Mouse (Mus musculus) limb, embryonic 13.5 days (tissue): ENCODE measurements at regions not wholly inside any gene's neighbourhood (a gene's known extent, or its start where the extent isn't known, plus 50 kb on each side); places are given as distances from the start of the nearest gene placed in this dataset.
"Not testable (repeated sequence)": the region's sequence is repeated elsewhere in the genome, so short reads cannot be mapped to it uniquely, and the experiment has no call there.

ENCODE experiments used
- ATAC-seq: fragments of 200-750 bp; cut with Nextera tagmentation; 2 replicates; pipeline ENCODE4 v1.8.0; 2017; ENCODE audit warnings: low read depth, moderate number of reproducible peaks, moderate TSS enrichment; ENCODE audit not compliant: low FRiP score
- H3K27ac ChIP-seq: fragments of 300-500 bp; sonication (generic); 2 replicates; pipeline ENCODE4 v1.5.1; 2015; ENCODE audit warnings: inconsistent platforms, mild to moderate bottlenecking, moderate library complexity
- H3K27me3 ChIP-seq: fragments of 300-500 bp; sonication (generic); 2 replicates; pipeline ENCODE4 v1.6.1; 2015; ENCODE audit warnings: mild to moderate bottlenecking, inconsistent platforms
- H3K36me3 ChIP-seq: fragments of 300-500 bp; sonication (generic); 2 replicates; pipeline ENCODE4 v1.6.1; 2015; ENCODE audit warnings: inconsistent platforms, mild to moderate bottlenecking, moderate library complexity
- H3K4me1 ChIP-seq: fragments of 300-500 bp; sonication (generic); 2 replicates; pipeline ENCODE4 v1.6.1; 2015; ENCODE audit warnings: inconsistent platforms
- H3K4me2 ChIP-seq: fragments of 300-500 bp; sonication (generic); replicated peaks from 2 replicates; pipeline ENCODE4 v1.6.1; 2015; ENCODE audit warnings: inconsistent platforms, mild to moderate bottlenecking, moderate library complexity
- H3K4me3 ChIP-seq: fragments of 300-500 bp; sonication (generic); 2 replicates; pipeline ENCODE4 v1.5.1; 2015; ENCODE audit warnings: moderate library complexity, mild to moderate bottlenecking, inconsistent platforms
- H3K9ac ChIP-seq: fragments of 300-500 bp; sonication (generic); 2 replicates; pipeline ENCODE4 v1.6.1; 2015; ENCODE audit warnings: mild to moderate bottlenecking, inconsistent platforms
- H3K9me3 ChIP-seq: fragments of 300-500 bp; sonication (generic); 2 replicates; pipeline ENCODE4 v1.6.1; 2016; ENCODE audit warnings: inconsistent platforms
- WGBS: fragments of 180-500 bp; shearing (Covaris S2); methylation state at CpG from one replicate; pipeline ENCODE4 v1.1.7; 2015; 5-methylcytosine and 5-hydroxymethylcytosine counted together

- no peak overlapping the region for H3K4me3 ChIP-seq
- no peak for ATAC-seq
- H3K4me2 ChIP-seq = no peak overlapping the region
- peaks cover 7% of the 10 kb centered on the region; the same call in 1 of the 2 replicates for H3K9me3 ChIP-seq
- no peaks in the 10 kb centered on the region; the same call in 1 of the 2 replicates for H3K27me3 ChIP-seq
- 60% methylated on average over 7 of the region's 7 CpGs for WGBS
- H3K36me3 ChIP-seq = no peaks in the 10 kb centered on the region
- no peak overlapping the region; the same call in 1 of the 2 replicates for H3K27ac ChIP-seq
- peaks cover 38% of the 10 kb centered on the region for H3K4me1 ChIP-seq
- no peak overlapping the region for H3K9ac ChIP-seq
Measured at GRCm38 (mm10) chr5:148691486-148691885, 138.9 kb upstream of the Ubl3 start.

GRCm38 (mm10) chr5:148690823-148691197 is 138.2 kb upstream of the Ubl3 start:
- Histone ChIP-seq H3K27me3 (no peaks in the 10 kb centered on the region; the same call in 1 of the 2 replicates), H3K4me3 (no peak overlapping the region), H3K4me2 (no peak overlapping the region), H3K9ac (no peak overlapping the region; the same call in 1 of the 2 replicates), H3K27ac (no peak overlapping the region; the same call in 1 of the 2 replicates), H3K36me3 (no peaks in the 10 kb centered on the region), H3K4me1 (peaks cover 38% of the 10 kb centered on the region), H3K9me3 (peaks cover 7% of the 10 kb centered on the region; the same call in 1 of the 2 replicates)
- ATAC-seq = no peak
- 60% methylated on average over 7 of the region's 8 CpGs for WGBS

GRCm38 (mm10) chr5:148690158-148690822 is 137.7 kb upstream of the Ubl3 start:
- 62% methylated on average over 7 of the region's 7 CpGs for WGBS
- no peak overlapping the region for H3K4me2 ChIP-seq
- H3K9me3 ChIP-seq = peaks cover 10% of the 10 kb centered on the region; the same call in 1 of the 2 replicates
- peaks cover 38% of the 10 kb centered on the region for H3K4me1 ChIP-seq
- no peaks in the 10 kb centered on the region; the same call in 1 of the 2 replicates for H3K27me3 ChIP-seq
- no peak overlapping the region for H3K27ac ChIP-seq
- no peak overlapping the region for H3K4me3 ChIP-seq
- no peak overlapping the region for H3K9ac ChIP-seq
- no peak for ATAC-seq
- no peaks in the 10 kb centered on the region for H3K36me3 ChIP-seq

- H3K9ac ChIP-seq = no peak overlapping the region
- WGBS = 89% methylated on average over 9 of the region's 9 CpGs
- no peaks in the 10 kb centered on the region for H3K36me3 ChIP-seq
- H3K27ac ChIP-seq = no peak overlapping the region
- peaks cover 8% of the 10 kb centered on the region; the same call in 1 of the 2 replicates for H3K9me3 ChIP-seq
- H3K4me2 ChIP-seq = no peak overlapping the region
- H3K27me3 ChIP-seq = no peaks in the 10 kb centered on the region; the same call in 1 of the 2 replicates
- peaks cover 35% of the 10 kb centered on the region for H3K4me1 ChIP-seq
- no peak for ATAC-seq
- H3K4me3 ChIP-seq = no peak overlapping the region
Measured at GRCm38 (mm10) chr5:148689297-148689696, 136.7 kb upstream of the Ubl3 start.

- H3K27me3 ChIP-seq = no peaks in the 10 kb centered on the region; the same call in 1 of the 2 replicates
- no peaks in the 10 kb centered on the region for H3K36me3 ChIP-seq
- no peak for ATAC-seq
- H3K9ac ChIP-seq = no peak overlapping the region
- no peak overlapping the region for H3K27ac ChIP-seq
- H3K9me3 ChIP-seq = peaks cover 8% of the 10 kb centered on the region; the same call in 1 of the 2 replicates
- peaks cover 30% of the 10 kb centered on the region for H3K4me1 ChIP-seq
- 0 out of 2 replicates have a peak overlapping the region, but pooled peaks have one; percentile 3 for H3K4me2 ChIP-seq
- no peak overlapping the region for H3K4me3 ChIP-seq
- 48% methylated on average over 8 of the region's 8 CpGs for WGBS
Measured at GRCm38 (mm10) chr5:148688501-148688900, 135.9 kb upstream of the Ubl3 start.

- Histone ChIP-seq H3K4me3 (no peak overlapping the region), H3K4me1 (peaks cover 30% of the 10 kb centered on the region), H3K4me2 (no peak overlapping the region), H3K27ac (no peak overlapping the region), H3K9me3 (peaks cover 8% of the 10 kb centered on the region; the same call in 1 of the 2 replicates), H3K27me3 (no peaks in the 10 kb centered on the region; the same call in 1 of the 2 replicates), H3K36me3 (no peaks in the 10 kb centered on the region), H3K9ac (no peak overlapping the region)
- WGBS = 46% methylated on average over 3 of the region's 3 CpGs
- ATAC-seq = no peak
Measured at GRCm38 (mm10) chr5:148687827-148688226, 135.2 kb upstream of the Ubl3 start.

- Histone ChIP-seq H3K27ac (no peak overlapping the region), H3K9ac (no peak overlapping the region), H3K9me3 (peaks cover 8% of the 10 kb centered on the region; the same call in 1 of the 2 replicates), H3K4me2 (no peak overlapping the region), H3K27me3 (no peaks in the 10 kb centered on the region), H3K4me3 (no peak overlapping the region), H3K36me3 (no peaks in the 10 kb centered on the region), H3K4me1 (peaks cover 18% of the 10 kb centered on the region)
- 42% methylated on average over 11 of the region's 11 CpGs for WGBS
- no peak for ATAC-seq
Measured at GRCm38 (mm10) chr5:148684216-148684615, 131.6 kb upstream of the Ubl3 start.

GRCm38 (mm10) chr5:148682553-148682952 is 130.0 kb upstream of the Ubl3 start:
- Histone ChIP-seq H3K4me1 (peaks cover 1% of the 10 kb centered on the region), H3K9me3 (peaks cover 8% of the 10 kb centered on the region; the same call in 1 of the 2 replicates), H3K36me3 (no peaks in the 10 kb centered on the region), H3K4me3 (no peak overlapping the region), H3K27me3 (no peaks in the 10 kb centered on the region), H3K9ac (no peak overlapping the region), H3K4me2 (no peak overlapping the region), H3K27ac (no peak overlapping the region)
- WGBS = 94% methylated on average over 6 of the region's 6 CpGs
- ATAC-seq = no peak

- Histone ChIP-seq H3K27me3 (no peaks in the 10 kb centered on the region), H3K4me3 (no peak overlapping the region), H3K4me2 (no peak overlapping the region), H3K9ac (no peak overlapping the region), H3K36me3 (no peaks in the 10 kb centered on the region), H3K9me3 (peaks cover 6% of the 10 kb centered on the region; the same call in 1 of the 2 replicates), H3K4me1 (no peaks in the 10 kb centered on the region), H3K27ac (no peak overlapping the region)
- no peak for ATAC-seq
- WGBS = 92% methylated on average over 5 of the region's 5 CpGs
Measured at GRCm38 (mm10) chr5:148680341-148680740, 127.8 kb upstream of the Ubl3 start.

GRCm38 (mm10) chr5:148679586-148679985 is 127.0 kb upstream of the Ubl3 start:
- Histone ChIP-seq H3K9ac (no peak overlapping the region), H3K9me3 (no peaks in the 10 kb centered on the region), H3K4me1 (no peaks in the 10 kb centered on the region), H3K36me3 (no peaks in the 10 kb centered on the region), H3K4me2 (no peak overlapping the region), H3K27me3 (no peaks in the 10 kb centered on the region), H3K27ac (no peak overlapping the region), H3K4me3 (no peak overlapping the region)
- no peak for ATAC-seq
- 93% methylated on average over 4 of the region's 4 CpGs for WGBS

- not testable (repeated sequence) for H3K27me3 ChIP-seq, H3K9ac ChIP-seq, H3K9me3 ChIP-seq, H3K4me2 ChIP-seq, ATAC-seq, H3K4me3 ChIP-seq, H3K36me3 ChIP-seq, H3K4me1 ChIP-seq, H3K27ac ChIP-seq
- 95% methylated on average over 12 of the region's 12 CpGs for WGBS
Measured at GRCm38 (mm10) chr5:148678285-148678937, 125.8 kb upstream of the Ubl3 start.

- Histone ChIP-seq H3K4me1 (no peaks in the 10 kb centered on the region), H3K9me3 (no peaks in the 10 kb centered on the region; the same call in 1 of the 2 replicates), H3K4me3 (no peak overlapping the region), H3K4me2 (no peak overlapping the region), H3K27me3 (no peaks in the 10 kb centered on the region), H3K9ac (no peak overlapping the region), H3K36me3 (no peaks in the 10 kb centered on the region), H3K27ac (no peak overlapping the region)
- no peak for ATAC-seq
- 84% methylated on average over 12 of the region's 12 CpGs for WGBS
Measured at GRCm38 (mm10) chr5:148674281-148674680, 121.7 kb upstream of the Ubl3 start.
